Mouse (Mus musculus): ENCODE data around the gene Mpzl2.

GRCm38 (mm10) chr9:45039499-45039898 lies at the start of gene Mpzl2:
- TF ChIP-seq CTCF (IDR thresholded peaks at IDR 0.05 in 2 of 3, conservative IDR thresholded peaks at IDR 0.05 in 1 of 3; ENCODE audit: control insufficient read depth in 1 of 3, insufficient read depth in 1 of 3, low read depth in 2 of 3, low read length in 3 of 3, poor library complexity in 1 of 3, severe bottlenecking in 1 of 3) (no peak), SMC3 (IDR thresholded peaks at IDR 0.05; ENCODE audit: low read depth, low read length) (no peak), MAZ (IDR thresholded peaks at IDR 0.05; ENCODE audit: low read depth, low read length) (no peak)
